Mouse (Mus musculus): ENCODE data around the gene Gm39566. TPM values are rescaled to one million over a fixed set of nuclear protein-coding genes. Genes with fewer than 3 reads are reported as not detected.

The Gm39566 gene
- polyA plus RNA-seq, 1 experiment, result not detected

- Histone ChIP-seq H3K4me1 (ENCODE audit: control insufficient read depth, insufficient read depth, insufficient read length, low read length) (no peaks in the 10 kb centered on the region), H3K4me3 (ENCODE audit: insufficient read depth, low read depth, low read length) (peak within 1 kb of the TSS; percentile 79), H3K27ac (replicated peaks; ENCODE audit: low read depth, low read length) (peak within 1 kb of the TSS; percentile 76)
Measured at GRCm38 (mm10) chr11:69837952-69838713, 23.0 kb upstream of the Gm39566 start, which contains the start of gene Tmem256. TSS of gene Tmem256 (plus strand) at chr11:69838514.

GRCm38 (mm10) chr11:69837604-69837951 lies 22.5 kb upstream of the Gm39566 start, which contains the start of gene Nlgn2:
TSS of gene Nlgn2 (minus strand) at chr11:69837784.
- peak within 1 kb of the TSS; percentile 76 for H3K27ac ChIP-seq (replicated peaks; ENCODE audit: low read depth, low read length)
- no peaks in the 10 kb centered on the region for H3K4me1 ChIP-seq (ENCODE audit: control insufficient read depth, insufficient read depth, insufficient read length, low read length)
- H3K4me3 ChIP-seq (ENCODE audit: insufficient read depth, low read depth, low read length), result peak within 1 kb of the TSS; percentile 79

- no peaks in the 10 kb centered on the region for H3K4me1 ChIP-seq (ENCODE audit: control insufficient read depth, insufficient read depth, insufficient read length, low read length)
- no peak overlapping the region for H3K27ac ChIP-seq (replicated peaks; ENCODE audit: low read depth, low read length)
- peak overlapping the region; percentile 64 for H3K4me3 ChIP-seq (ENCODE audit: insufficient read depth, low read depth, low read length)
Measured at GRCm38 (mm10) chr11:69836703-69837576, 21.8 kb upstream of the Gm39566 start.

GRCm38 (mm10) chr11:69835966-69836335 lies 20.9 kb upstream of the Gm39566 start:
- Histone ChIP-seq H3K4me3 (ENCODE audit: insufficient read depth, low read depth, low read length) (no peak overlapping the region), H3K27ac (replicated peaks; ENCODE audit: low read depth, low read length) (no peak overlapping the region), H3K4me1 (ENCODE audit: control insufficient read depth, insufficient read depth, insufficient read length, low read length) (no peaks in the 10 kb centered on the region)

- no peak overlapping the region for H3K27ac ChIP-seq (replicated peaks; ENCODE audit: low read depth, low read length)
- no peaks in the 10 kb centered on the region for H3K4me1 ChIP-seq (ENCODE audit: control insufficient read depth, insufficient read depth, insufficient read length, low read length)
- H3K4me3 ChIP-seq (ENCODE audit: insufficient read depth, low read depth, low read length), result no peak overlapping the region
Measured at GRCm38 (mm10) chr11:69835326-69835965, 20.3 kb upstream of the Gm39566 start.

- Histone ChIP-seq H3K4me3 (ENCODE audit: insufficient read depth, low read depth, low read length) (no peak overlapping the region), H3K4me1 (ENCODE audit: control insufficient read depth, insufficient read depth, insufficient read length, low read length) (no peaks in the 10 kb centered on the region), H3K27ac (replicated peaks; ENCODE audit: low read depth, low read length) (no peak overlapping the region)
Measured at GRCm38 (mm10) chr11:69834001-69834549, 19.0 kb upstream of the Gm39566 start.

GRCm38 (mm10) chr11:69833554-69833953 lies 18.5 kb upstream of the Gm39566 start:
- Histone ChIP-seq H3K4me1 (ENCODE audit: control insufficient read depth, insufficient read depth, insufficient read length, low read length) (no peaks in the 10 kb centered on the region), H3K27ac (replicated peaks; ENCODE audit: low read depth, low read length) (no peak overlapping the region), H3K4me3 (ENCODE audit: insufficient read depth, low read depth, low read length) (no peak overlapping the region)

GRCm38 (mm10) chr11:69828832-69829231 lies 13.7 kb upstream of the Gm39566 start:
- no peaks in the 10 kb centered on the region for H3K4me1 ChIP-seq (ENCODE audit: control insufficient read depth, insufficient read depth, insufficient read length, low read length)
- no peak overlapping the region for H3K27ac ChIP-seq (replicated peaks; ENCODE audit: low read depth, low read length)
- H3K4me3 ChIP-seq (ENCODE audit: insufficient read depth, low read depth, low read length), result no peak overlapping the region

- Histone ChIP-seq H3K4me3 (ENCODE audit: insufficient read depth, low read depth, low read length) (no peak overlapping the region), H3K27ac (replicated peaks; ENCODE audit: low read depth, low read length) (no peak overlapping the region), H3K4me1 (ENCODE audit: control insufficient read depth, insufficient read depth, insufficient read length, low read length) (no peaks in the 10 kb centered on the region)
Measured at GRCm38 (mm10) chr11:69823456-69823855, 8.4 kb upstream of the Gm39566 start.

GRCm38 (mm10) chr11:69822080-69822479 lies 7.0 kb upstream of the Gm39566 start, which contains the start of gene Spem1:
TSS of gene Spem1 (minus strand) at chr11:69822180.
- Histone ChIP-seq H3K4me3 (ENCODE audit: insufficient read depth, low read depth, low read length) (no peak within 1 kb of the TSS), H3K27ac (replicated peaks; ENCODE audit: low read depth, low read length) (no peak within 1 kb of the TSS), H3K4me1 (ENCODE audit: control insufficient read depth, insufficient read depth, insufficient read length, low read length) (no peaks in the 10 kb centered on the region)

- Histone ChIP-seq H3K4me1 (ENCODE audit: control insufficient read depth, insufficient read depth, insufficient read length, low read length) (no peaks in the 10 kb centered on the region), H3K4me3 (ENCODE audit: insufficient read depth, low read depth, low read length) (no peak overlapping the region), H3K27ac (replicated peaks; ENCODE audit: low read depth, low read length) (no peak overlapping the region)
Measured at GRCm38 (mm10) chr11:69818871-69819270, 3.8 kb upstream of the Gm39566 start.

- Histone ChIP-seq H3K4me3 (ENCODE audit: insufficient read depth, low read depth, low read length) (no peak within 1 kb of the TSS), H3K4me1 (ENCODE audit: control insufficient read depth, insufficient read depth, insufficient read length, low read length) (no peaks in the 10 kb centered on the region), H3K27ac (replicated peaks; ENCODE audit: low read depth, low read length) (no peak within 1 kb of the TSS)
Measured at GRCm38 (mm10) chr11:69818365-69818764, 3.3 kb upstream of the Gm39566 start, which contains the start of gene Spem2. TSS of gene Spem2 (minus strand) at chr11:69818465.

- no peaks in the 10 kb centered on the region for H3K4me1 ChIP-seq (ENCODE audit: control insufficient read depth, insufficient read depth, insufficient read length, low read length)
- H3K4me3 ChIP-seq (ENCODE audit: insufficient read depth, low read depth, low read length), result no peak overlapping the region
- H3K27ac ChIP-seq (replicated peaks; ENCODE audit: low read depth, low read length), result no peak overlapping the region
Measured at GRCm38 (mm10) chr11:69816520-69816919, 1.4 kb upstream of the Gm39566 start.

- no peaks in the 10 kb centered on the region for H3K4me1 ChIP-seq (ENCODE audit: control insufficient read depth, insufficient read depth, insufficient read length, low read length)
- no peak overlapping the region for H3K4me3 ChIP-seq (ENCODE audit: insufficient read depth, low read depth, low read length)
- H3K27ac ChIP-seq (replicated peaks; ENCODE audit: low read depth, low read length), result no peak overlapping the region
Measured at GRCm38 (mm10) chr11:69810280-69810679, 4.8 kb downstream of the Gm39566 start.

- no peak overlapping the region for H3K27ac ChIP-seq (replicated peaks; ENCODE audit: low read depth, low read length)
- H3K4me3 ChIP-seq (ENCODE audit: insufficient read depth, low read depth, low read length), result no peak overlapping the region
- H3K4me1 ChIP-seq (ENCODE audit: control insufficient read depth, insufficient read depth, insufficient read length, low read length), result no peaks in the 10 kb centered on the region
Measured at GRCm38 (mm10) chr11:69807641-69808040, 7.5 kb downstream of the Gm39566 start.

Data from brown adipose tissue, adult 24 weeks (tissue).